Mouse (Mus musculus) sigmoid colon, adult 10 weeks (tissue): Measurements from ENCODE around the gene Olfr981. TPM values are rescaled to one million over a fixed set of nuclear protein-coding genes. Genes with fewer than 3 reads are reported as not detected.

Source experiments
- polyA plus RNA-seq: library from polyadenylated mRNA; stranded (reverse); fragments of 350-450 nt; fragmentation: Illumina TruSeq; extraction: RNeasy Lipid Tissue Mini Kit (QIAGEN cat#74804); gene quantifications from one replicate; pipeline ENCODE4 v1.2.3, GENCODE M21; 2014; ENCODE audit warnings: low read depth, low replicate concordance

Olfr981 gene
- not detected for polyA plus RNA-seq

GRCm38 (mm10) chr9:40021164-40021563 is at the start of gene Olfr981:
Gene Olfr981, plus strand, starts transcription at chr9:40021464.

GRCm38 (mm10) chr9:39991813-39992212 is 29.5 kb upstream of the Olfr981 start, which contains the start of gene Olfr978:
Gene Olfr978, plus strand, starts transcription at chr9:39992113.

GRCm38 (mm10) chr9:40003365-40003764 is 17.9 kb upstream of the Olfr981 start, which contains the start of gene Olfr979:
Gene Olfr979, minus strand, starts transcription at chr9:40003465.

GRCm38 (mm10) chr9:40009482-40009881 is 11.8 kb upstream of the Olfr981 start, which contains the start of gene Olfr980:
Gene Olfr980, minus strand, starts transcription at chr9:40009582.

GRCm38 (mm10) chr9:40073529-40073928 is 52.3 kb downstream of the Olfr981 start, which contains the start of gene Olfr982:
Gene Olfr982, plus strand, starts transcription at chr9:40073829.

Other genes with a start within 250 kb of the Olfr981 start
- not detected for gene Olfr968, start 238.2 kb upstream of the Olfr981 start, polyA plus RNA-seq
- not detected for gene Olfr969, start 230.5 kb upstream of the Olfr981 start, polyA plus RNA-seq
- not detected for gene Olfr970, start 212.6 kb upstream of the Olfr981 start, polyA plus RNA-seq
- not detected for gene Olfr971, start 184.6 kb upstream of the Olfr981 start, polyA plus RNA-seq
- not detected for gene Olfr972, start 155.0 kb upstream of the Olfr981 start, polyA plus RNA-seq
- gene Olfr229, start 114.1 kb upstream of the Olfr981 start, polyA plus RNA-seq = not detected
- gene Olfr974, start 84.0 kb upstream of the Olfr981 start, polyA plus RNA-seq = not detected
- not detected for gene Olfr975, start 69.4 kb upstream of the Olfr981 start, polyA plus RNA-seq
- gene Olfr976, start 60.3 kb upstream of the Olfr981 start, polyA plus RNA-seq = not detected
- not detected for gene Olfr978, start 29.4 kb upstream of the Olfr981 start, polyA plus RNA-seq
- not detected for gene Olfr979, start 18.0 kb upstream of the Olfr981 start, polyA plus RNA-seq
- gene Olfr980, start 11.9 kb upstream of the Olfr981 start, polyA plus RNA-seq = not detected
- not detected for gene Olfr982, start 52.4 kb downstream of the Olfr981 start, polyA plus RNA-seq
- not detected for gene Olfr983, start 72.1 kb downstream of the Olfr981 start, polyA plus RNA-seq
- gene Olfr984, start 92.7 kb downstream of the Olfr981 start, polyA plus RNA-seq = not detected
- not detected for gene Olfr985, start 108.7 kb downstream of the Olfr981 start, polyA plus RNA-seq
- gene Tmem225, start 126.7 kb downstream of the Olfr981 start, polyA plus RNA-seq = not detected
- not detected for gene Olfr986, start 159.5 kb downstream of the Olfr981 start, polyA plus RNA-seq
- gene Zfp202, start 170.9 kb downstream of the Olfr981 start, polyA plus RNA-seq = 3.5 TPM
- gene Scn3b, start 247.8 kb downstream of the Olfr981 start, polyA plus RNA-seq = 2.5 TPM